Mouse (Mus musculus) large intestine, adult 2 months (tissue): Measurements from ENCODE around the gene Nedd9. TPM values are rescaled to one million over a fixed set of nuclear protein-coding genes. Genes with fewer than 3 reads are reported as not detected.

ENCODE experiments used
- DNase-seq: peaks from one replicate; pipeline ENCODE4 v3.0.0-alpha.2; 2012; ENCODE audit warnings: low read depth, low spot score
- WGBS: fragments of 180-500 bp; shearing (Covaris S2); methylation state at CpG from one replicate; pipeline ENCODE4 v1.1.7; 2018; 5-methylcytosine and 5-hydroxymethylcytosine counted together
- polyA plus RNA-seq: library from polyadenylated mRNA; depleted of rRNA; stranded (reverse); fragments of >200 nt; gene quantifications from 2 replicates; pipeline ENCODE4 v1.2.3, GENCODE M21; 2012

The Nedd9 gene
- polyA plus RNA-seq, 1 experiment = 13.7 TPM

DNA sequence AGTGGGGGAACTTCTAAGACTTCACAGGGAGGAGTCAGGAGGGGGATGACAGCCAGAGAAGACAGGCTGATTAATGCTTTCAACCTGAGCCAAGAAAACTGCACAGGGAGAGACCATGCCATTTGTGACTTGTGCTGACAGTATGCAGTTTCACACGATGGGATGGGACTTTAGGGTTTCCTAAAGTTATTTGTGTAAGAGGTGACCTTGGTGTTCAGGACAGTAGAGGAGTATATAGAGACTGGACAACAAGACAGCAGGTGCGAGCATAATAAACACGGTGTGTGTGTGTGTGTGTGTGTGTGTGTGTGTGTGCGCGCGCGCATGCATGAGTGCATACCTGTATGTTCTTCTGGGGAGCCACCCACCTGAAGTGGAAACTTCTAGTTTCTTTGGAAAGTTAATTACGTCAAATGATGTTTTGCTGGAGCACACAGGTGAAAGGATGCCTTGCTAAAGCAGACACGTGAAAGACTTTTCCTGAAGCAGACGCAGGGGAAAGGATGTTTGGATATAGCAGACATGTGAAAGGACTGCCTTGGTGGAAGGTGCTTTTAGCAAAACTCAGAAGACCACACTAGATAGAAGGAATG is 29.3 kb downstream of the Nedd9 start:
- DNase-seq = no peak
- WGBS = 63% methylated on average over 10 of the region's 10 CpGs

DNA sequence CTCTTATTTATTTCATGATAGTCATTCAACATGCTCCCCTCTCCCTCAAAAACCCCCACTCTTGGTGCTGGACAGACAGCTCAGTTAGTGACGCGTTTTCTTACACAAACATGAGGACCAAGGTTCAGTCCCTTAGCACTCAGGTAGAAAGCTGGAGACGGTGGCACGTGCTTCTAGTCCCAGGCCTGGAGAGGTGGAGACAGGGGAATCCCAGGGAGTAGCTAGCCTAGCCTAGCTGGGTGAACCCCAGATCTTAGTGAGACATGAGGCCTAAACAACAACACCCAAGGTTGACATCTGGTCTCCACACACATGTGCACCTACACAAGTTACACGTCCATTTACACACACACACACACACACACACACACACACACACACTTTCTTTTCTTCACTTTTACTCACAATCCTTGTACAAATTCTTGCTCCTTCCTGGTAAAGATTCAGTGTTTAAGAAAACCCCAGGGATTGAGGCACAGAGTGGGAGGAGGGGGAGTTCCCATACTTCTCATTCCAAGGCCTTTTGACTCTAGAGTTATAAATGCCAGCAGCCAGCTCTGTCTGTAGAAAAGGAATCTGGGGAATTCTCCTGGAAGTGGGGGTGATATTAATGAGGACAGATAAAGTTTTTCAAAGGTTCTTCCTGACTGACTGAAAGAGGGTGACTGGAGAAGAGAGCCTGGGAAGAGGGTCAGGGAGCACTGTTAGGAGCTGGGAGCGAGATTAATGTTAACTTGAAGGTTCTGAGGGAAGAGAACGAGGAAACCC is 29.9 kb downstream of the Nedd9 start:
- no peak for DNase-seq
- 42% methylated on average over 7 of the region's 7 CpGs for WGBS

DNA sequence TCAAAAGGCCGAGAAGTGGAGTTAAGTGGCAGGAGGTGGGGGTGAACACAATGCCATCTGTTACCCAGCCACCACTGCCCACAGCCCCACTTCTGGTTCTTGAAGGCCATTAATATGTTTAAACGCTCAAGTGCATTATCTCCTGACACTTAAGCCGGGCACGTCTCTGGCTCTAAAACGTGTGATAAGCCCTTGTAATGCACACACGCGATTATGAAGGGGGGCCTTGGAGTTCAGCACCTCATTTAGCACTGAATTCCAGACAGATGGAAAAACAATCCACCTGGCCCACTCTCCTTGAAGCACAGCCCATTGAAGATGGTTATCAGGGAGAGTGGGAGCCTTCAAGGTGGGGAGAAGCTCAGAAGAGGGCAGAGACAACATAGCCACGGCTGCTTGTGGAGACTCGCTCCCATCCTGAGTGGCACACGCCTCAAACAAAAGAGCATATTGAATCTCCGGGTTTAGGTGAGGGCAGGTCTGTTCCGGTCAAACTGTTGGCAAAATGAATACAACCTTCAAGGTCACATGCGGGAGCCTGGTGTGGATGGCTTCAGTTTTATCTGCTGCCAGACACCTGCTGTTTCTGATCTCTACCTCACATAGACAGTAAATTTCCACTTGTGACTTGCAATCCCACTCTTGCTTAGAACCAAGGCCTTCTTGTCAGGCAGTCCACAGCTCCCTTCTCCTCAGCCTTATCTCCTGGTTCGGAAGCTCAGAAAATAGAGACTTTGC is 30.7 kb downstream of the Nedd9 start:
- 66% methylated on average over 14 of the region's 14 CpGs for WGBS
- no peak for DNase-seq

DNA sequence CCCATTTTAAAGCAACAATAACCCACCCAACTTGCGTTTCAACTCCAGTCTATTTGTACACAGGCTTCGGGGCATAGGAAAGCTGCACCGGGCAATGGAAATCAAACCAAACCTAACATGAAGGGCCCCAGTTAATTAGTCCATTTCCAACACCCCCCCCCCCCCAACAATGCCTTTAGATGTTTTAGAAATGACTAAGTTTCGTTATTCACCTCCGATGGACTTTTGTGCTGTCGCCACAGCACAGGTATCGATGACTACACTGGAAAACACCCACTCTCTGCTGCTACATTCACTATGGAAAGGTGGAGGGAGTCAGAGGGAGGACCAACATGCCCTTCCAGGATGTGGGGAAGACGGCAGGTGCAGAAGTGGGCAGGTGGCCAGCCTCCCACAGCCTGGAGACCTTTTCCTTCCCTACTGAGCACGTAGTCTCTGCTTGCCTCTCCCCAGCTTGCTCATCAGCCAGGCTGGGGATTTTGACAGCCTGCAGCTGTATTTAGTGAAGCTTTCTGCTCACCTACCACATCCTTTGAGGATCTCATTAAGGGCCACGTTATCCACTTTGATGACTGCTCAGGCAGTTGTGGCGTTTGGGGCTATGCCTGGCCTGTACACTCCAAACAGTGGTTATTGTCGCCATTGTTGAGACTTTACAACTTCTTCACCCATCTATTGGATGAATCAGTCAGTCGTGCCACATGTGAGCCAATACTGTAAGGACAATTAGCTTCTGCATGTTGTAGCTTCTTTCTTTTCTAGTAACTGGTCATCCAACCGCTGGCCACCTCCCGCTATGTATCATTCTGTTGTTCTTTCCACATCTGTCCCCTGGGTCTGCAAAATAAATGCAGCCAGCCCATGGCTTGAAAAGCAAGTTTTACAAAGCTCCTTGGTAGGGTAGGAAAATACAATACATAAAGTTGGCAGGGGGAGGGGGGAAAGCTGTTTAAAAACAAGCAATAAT is 33.7 kb downstream of the Nedd9 start:
- no peak for DNase-seq
- 57% methylated on average over 15 of the region's 15 CpGs for WGBS

DNA sequence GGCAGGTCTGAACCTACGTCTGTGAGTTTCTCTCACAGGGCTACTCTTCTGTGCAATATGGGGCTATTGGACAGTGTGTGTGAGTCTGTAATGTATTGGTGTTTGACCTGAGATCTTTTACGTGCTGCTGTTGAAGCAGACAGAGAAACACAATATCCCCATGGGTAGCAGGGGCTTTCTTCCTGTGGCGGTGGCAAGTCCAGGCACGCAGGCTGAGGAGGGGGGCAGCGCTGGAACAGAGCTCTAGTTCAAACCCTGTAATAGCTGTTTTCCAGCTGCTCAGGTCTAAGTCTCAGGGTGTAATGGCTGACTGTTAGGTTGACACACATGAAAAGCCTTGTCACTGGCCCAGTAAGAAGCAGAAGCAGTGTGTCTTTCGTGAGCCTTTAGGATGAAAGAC is 36.3 kb downstream of the Nedd9 start:
- DNase-seq = no peak
- 87% methylated on average over 6 of the region's 6 CpGs for WGBS

DNA sequence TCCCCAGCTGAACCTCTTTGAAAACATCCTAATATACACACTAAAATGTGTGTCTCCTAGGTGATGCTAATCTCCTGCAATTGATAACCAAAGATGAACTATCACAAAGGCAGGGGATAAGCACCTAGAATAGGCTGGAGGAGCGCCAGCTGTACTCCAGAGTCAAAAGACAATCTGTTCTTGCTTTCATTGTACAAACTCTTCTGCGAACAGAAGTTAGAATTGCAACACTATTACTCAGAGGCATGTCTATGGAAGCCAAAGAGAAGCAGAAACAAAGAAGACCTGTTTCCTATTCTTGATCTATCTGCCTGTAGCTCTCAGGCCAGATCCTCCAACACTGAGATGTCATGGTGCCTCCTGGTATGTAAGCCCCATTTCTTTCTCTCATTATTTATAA is 38.0 kb downstream of the Nedd9 start:
- no peak for DNase-seq
- WGBS = 82% methylated on average over 2 of the region's 2 CpGs

DNA sequence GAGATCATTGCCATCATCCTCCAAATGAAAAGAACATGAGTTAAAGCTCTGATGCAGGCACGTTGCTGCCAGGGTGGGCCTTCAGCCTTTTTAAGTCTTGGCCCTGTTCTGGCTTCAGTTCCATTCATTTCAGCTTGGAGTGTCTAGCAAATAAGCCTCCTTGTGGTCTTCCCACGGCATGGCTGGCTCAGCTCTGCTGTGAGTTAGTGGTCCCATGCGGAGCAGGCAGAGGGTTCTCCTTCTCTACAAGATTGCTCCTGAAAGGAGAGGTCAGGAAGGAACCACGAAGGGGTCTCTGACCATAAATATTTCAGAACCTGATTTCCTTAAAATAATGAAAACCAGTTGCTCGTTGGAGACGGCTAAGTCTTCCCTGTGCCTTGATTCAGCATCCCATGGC is 40.0 kb downstream of the Nedd9 start:
- WGBS = 75% methylated on average over 6 of the region's 6 CpGs
- DNase-seq = no peak

DNA sequence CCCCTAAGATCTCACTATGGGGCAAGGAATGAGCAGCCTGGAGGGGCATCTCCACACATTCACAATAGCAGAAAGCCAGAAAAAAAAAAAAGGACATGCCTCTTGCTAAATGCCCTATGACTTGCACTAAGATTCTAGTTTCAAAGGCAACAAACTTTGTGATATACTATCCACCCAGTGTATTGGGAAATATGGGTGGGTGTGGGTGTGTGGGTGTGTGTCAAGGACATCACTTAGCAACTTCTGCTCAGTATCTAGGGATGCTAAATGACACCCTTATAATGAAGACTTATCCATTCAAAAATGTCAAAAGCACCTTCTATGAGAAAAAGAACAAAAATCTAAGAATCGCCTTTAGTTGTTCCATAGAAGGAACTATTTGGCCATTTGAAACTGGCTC is 40.6 kb downstream of the Nedd9 start:
- no peak for DNase-seq
- WGBS = 100% methylated on average over 1 of the region's 1 CpGs

DNA sequence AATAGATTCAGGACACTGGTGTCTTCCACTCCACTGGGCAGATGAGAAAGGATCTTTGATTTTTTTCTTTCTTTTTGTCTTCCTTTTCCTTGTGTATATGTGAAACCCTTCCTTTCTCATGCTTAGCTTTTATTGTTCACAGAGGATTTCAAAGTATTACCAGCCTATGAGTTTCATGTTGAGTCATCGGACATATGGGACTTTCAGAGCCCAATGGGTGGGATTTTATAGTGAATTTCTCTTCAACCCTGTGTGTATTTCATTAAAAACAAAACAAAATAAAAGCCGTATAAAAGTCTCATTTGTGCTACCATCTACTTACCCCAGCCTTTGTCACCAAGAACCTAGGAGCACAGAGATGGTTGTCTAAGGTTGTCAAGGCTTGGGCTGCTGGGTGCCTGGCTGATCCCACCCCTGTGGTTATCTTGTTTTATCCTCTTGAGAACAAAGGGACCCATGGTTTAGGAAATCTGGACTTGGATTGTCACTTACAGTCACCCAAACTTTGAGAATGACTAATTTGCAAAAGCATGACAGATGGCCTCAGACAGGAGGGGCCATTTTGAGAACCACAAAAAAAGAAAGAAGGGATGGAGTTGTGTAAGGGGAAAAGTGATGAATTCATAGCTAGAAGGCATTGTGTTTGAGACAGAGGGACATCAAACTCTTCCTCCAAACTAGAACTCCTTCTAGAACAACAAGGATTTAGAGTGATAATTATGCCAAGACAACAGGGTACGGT is 41.9 kb downstream of the Nedd9 start:
- DNase-seq = no peak
- 89% methylated on average over 3 of the region's 3 CpGs for WGBS

DNA sequence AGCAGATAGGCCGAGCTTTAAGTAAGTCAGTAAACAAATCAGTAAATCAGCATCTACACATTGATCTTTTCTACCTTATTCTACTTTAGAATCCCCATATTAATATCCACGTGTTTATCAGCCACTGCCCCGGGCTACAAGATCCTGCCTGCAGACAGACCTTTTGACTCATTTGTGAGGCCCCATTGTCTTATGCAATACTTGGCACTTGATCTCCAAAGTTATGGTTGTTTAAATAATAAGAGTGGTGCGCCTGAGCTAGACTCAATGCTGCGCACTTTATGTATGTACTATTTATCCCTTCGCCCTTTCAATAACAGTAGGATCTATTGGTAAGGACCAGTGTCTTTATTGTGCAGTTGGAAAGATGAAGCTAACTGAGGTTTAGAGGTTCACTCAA is 42.9 kb downstream of the Nedd9 start:
- DNase-seq = no peak
- WGBS = 65% methylated on average over 6 of the region's 6 CpGs

DNA sequence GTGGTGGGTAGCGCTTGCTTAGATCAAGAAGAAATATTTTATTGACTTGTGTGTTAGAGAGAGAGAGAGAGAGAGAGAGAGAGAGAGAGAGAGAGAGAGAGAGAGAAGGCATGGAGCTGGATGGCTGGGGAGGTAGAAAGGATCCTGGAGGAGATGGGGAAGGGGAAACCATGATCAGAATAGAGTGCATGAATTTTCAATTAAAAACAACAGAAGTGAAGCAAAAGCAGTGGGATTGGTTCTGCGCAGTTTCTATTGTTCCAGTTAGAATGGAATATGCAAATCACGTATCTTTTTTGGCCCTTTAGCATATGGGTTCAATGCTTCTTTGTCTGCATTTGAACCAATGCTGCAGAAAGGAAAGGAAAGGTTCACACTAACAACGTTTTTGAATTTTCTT is 45.0 kb downstream of the Nedd9 start:
- no peak for DNase-seq
- WGBS = 94% methylated on average over 4 of the region's 4 CpGs

DNA sequence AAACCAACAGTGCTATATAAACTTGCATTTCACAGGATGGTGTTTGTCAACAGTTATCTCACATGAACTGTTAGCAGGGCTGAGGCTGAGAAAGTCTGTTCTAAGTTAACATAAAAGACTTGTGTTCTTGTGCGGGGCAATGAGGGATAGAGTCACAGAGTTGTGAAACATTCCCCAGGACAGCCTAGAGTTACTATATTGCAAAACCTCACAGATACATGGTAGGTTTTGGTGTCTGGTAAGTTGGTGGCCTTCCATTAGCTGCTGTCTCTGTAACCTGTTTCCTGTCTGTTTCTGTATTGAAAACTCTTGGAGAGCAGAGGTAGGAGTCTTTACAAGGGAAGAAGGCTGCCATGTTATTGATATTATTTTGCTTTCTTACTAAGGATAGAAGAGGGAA is 47.0 kb downstream of the Nedd9 start:
- 91% methylated on average over 1 of the region's 1 CpGs for WGBS
- no peak for DNase-seq

DNA sequence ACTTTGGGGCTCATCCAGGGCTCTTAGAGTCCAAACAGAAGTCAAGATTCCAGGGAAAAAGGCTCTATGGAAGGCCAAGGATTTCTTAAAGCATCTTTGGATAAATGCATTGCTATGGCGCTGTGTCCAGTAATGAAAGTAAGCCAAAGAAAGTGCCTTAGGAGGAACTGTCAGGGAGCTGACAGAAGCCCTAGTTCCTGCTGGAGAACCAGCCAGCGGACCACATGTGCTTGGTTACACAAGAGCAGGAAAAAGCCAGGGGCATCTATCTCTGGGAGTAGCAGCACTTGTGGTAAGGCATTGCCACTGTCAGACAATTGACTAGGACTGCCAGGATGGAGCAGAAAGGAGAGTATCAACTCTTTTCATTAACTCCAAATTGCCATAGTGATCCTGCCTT is 49.8 kb downstream of the Nedd9 start:
- no peak for DNase-seq

DNA sequence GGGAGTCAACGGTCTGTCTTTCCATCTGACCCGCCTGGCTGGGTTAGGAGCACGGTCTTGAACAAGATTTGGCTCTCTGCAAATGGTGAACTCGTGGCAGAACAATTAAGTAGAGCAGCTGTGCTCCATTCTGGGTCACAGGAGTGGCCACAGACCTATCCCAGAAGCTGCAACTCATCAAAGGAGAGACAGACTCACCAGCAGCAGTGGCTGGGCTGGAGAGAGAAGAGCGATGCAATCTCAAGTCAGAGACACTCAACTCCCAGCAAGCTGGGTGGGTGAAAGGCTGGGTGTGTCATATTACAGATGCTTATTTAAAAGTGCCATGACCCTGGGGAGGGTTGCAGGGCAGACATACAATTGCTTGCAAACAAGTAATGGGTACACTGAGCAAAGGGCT is 50.4 kb downstream of the Nedd9 start:
- DNase-seq = no peak
- 69% methylated on average over 5 of the region's 5 CpGs for whole genome bisulfite sequencing

More for the DNA sequence above, 49.8 kb downstream of the Nedd9 start:
- 76% methylated on average over 2 of the region's 2 CpGs for WGBS

DNA sequence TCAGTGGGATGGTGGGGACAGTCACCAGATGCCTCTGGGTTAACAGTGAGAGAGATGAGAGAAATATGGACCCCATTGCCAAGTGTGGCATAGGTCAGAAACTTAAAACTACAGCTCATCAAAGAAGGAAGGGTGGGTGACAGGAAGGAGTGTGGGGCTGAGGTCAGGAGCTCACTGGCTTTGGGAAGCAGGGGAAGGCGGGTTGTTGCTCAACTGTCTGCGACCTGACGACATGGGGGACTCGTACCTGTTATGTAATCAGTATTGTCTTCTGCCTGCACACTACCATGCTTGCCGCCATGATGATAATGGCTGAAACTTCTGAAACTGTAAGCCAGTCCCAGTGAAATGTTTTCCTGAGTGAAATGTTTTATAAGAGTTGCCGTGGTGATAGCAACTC is 54.0 kb downstream of the Nedd9 start:
- 88% methylated on average over 6 of the region's 6 CpGs for WGBS
- no peak for DNase-seq

DNA sequence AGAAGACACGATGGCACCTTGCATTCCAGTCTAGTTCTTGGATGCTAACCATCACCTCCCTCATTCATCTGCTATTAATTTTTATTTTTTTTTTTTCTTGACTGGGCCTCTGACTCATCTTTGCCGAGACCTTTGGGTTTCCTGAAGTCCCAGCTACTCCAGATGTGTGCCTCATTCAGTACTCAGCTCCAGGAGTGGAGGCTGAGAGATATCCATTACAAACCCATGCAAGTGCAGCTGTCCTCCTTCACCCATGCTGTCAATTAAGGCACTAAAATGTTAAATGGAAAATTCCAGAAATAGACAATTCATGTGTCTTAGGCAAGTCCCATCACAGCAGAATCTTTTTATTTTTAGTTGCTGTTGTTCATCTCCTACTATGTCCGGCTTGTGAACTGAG is 55.4 kb downstream of the Nedd9 start:
- 74% methylated on average over 3 of the region's 3 CpGs for WGBS
- no peak for DNase-seq

DNA sequence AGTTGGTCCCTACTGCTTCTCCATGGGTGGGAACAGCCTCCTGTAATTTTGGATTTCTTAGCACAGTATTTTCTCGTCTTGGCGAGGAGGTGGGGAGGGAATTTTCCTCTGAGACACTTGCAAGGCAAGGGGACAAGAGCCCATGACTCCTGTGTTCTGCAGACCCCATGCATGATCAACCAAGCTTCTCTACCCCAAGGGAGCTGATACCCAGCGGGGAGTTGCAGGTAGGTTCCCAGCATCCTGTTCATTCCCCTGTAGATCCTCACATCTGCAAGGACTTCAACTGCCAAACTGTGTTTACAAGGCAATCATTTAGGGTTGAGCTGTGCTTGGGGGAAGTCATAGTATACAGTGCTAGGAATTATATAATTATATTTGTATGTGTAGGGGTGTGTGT is 60.1 kb downstream of the Nedd9 start:
- DNase-seq = no peak
- WGBS = 95% methylated on average over 3 of the region's 3 CpGs

DNA sequence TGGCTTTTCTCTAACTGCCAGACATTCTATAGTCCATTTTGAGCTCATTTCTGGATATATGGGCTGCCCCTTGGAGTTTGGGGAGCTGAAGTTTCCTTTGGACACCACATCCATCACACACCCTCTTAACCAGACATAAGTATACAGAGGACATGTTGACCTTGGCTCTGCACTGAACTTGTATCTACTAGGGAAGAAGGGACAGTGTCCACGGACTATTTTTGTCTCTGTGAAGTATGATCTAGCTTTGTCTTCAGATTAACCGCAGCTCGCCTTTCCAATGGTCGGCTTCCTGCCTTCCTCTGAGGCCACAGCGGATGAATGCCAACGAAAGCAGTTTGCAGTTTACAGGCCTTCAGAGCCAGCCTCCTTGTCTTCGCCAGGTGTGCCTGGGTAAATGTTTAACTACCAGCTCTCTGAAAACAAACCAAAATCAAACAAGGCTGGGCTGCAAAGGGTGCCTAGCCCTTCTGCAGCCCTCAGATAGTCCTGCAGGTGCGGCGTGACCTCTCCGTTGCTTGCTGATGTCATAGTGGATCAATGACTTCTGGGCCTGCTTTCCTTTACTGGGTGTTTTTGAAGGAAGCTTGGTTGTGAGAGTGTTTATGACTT is 63.6 kb downstream of the Nedd9 start:
- peak; percentile 89 for DNase-seq
- WGBS = 33% methylated on average over 10 of the region's 10 CpGs

DNA sequence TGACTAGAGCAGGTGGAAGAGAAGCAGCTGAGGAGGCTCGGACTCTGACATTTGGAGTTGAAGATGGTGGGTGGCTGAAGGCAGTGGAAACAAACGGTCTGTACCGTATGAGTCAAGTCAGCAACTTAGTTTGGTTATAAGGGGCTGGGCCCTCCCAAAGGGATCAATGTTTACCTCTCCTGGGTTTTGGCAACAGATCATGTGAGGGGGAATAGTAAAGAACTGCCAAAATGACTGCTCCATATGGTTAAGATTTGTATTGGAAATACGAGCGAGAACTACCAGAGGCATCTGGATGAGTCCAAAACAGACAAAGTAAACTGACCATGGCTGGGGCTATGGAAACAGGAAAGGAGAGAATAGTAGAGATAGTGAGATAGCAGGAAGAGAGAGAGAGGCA is 64.6 kb downstream of the Nedd9 start:
- no peak for DNase-seq
- 92% methylated on average over 5 of the region's 5 CpGs for WGBS
